Mouse (Mus musculus) myocyte (in vitro differentiated cells): ENCODE measurements at regions not wholly inside any gene's neighbourhood (a gene's known extent, or its start where the extent isn't known, plus 50 kb on each side); places are given as distances from the start of the nearest gene placed in this dataset.
A peak's percentile ranks its signal among the peaks of the same experiment; 100 is the strongest.

Experiments
- H3K27me3 ChIP-seq: one replicate; pipeline ENCODE4 v1.6.1; 2011; ENCODE audit not compliant: control insufficient read depth, insufficient read depth, insufficient read length
- H3K36me3 ChIP-seq: one replicate; pipeline ENCODE4 v1.6.1; 2011; ENCODE audit not compliant: control insufficient read depth, insufficient read depth
- H3K4me2 ChIP-seq: one replicate; pipeline ENCODE4 v1.6.1; 2011; ENCODE audit warnings: low read depth, control low read depth
- H3K4me3 ChIP-seq: one replicate; pipeline ENCODE4 v1.5.1; 2011; ENCODE audit warnings: mild to moderate bottlenecking, control low read depth, moderate library complexity
- H3K79me2 ChIP-seq: one replicate; pipeline ENCODE4 v1.6.1; 2011; ENCODE audit not compliant: control insufficient read depth, insufficient read depth
- H3ac ChIP-seq: one replicate; pipeline ENCODE4 v1.6.1; 2011; ENCODE audit not compliant: control insufficient read depth, insufficient read length
- CEBPB ChIP-seq: IDR thresholded peaks from 2 replicates; pipeline ENCODE4 v1.6.1; 2011; ENCODE audit warnings: mild to moderate bottlenecking, moderate library complexity; ENCODE audit not compliant: poor library complexity, insufficient read depth, severe bottlenecking
- E2F4 ChIP-seq: IDR thresholded peaks from one replicate; pipeline ENCODE4 v1.6.1; 2011; ENCODE audit warnings: mild to moderate bottlenecking, control low read depth, moderate library complexity; ENCODE audit not compliant: insufficient read depth
- MAX ChIP-seq: IDR thresholded peaks from one replicate; pipeline ENCODE4 v1.6.1; 2011; ENCODE audit warnings: low read depth, mild to moderate bottlenecking, control low read depth
- MYOD1 ChIP-seq, 3 experiments: IDR thresholded peaks; one replicate each; pipeline ENCODE4 v1.6.1; 2011; ENCODE audit warnings: control low read depth in 2 of 3, low read depth in 2 of 3, mild to moderate bottlenecking in 2 of 3, moderate library complexity in 1 of 3; ENCODE audit not compliant: insufficient read length in 2 of 3, control insufficient read depth in 1 of 3
- MYOG ChIP-seq, 3 experiments: IDR thresholded peaks; one replicate each; pipeline ENCODE4 v1.6.1; 2011; ENCODE audit warnings: control low read depth in 2 of 3, low read depth in 2 of 3, mild to moderate bottlenecking in 2 of 3; ENCODE audit not compliant: insufficient read length in 2 of 3, control insufficient read depth in 1 of 3, insufficient read depth in 1 of 3
- POLR2A ChIP-seq: IDR thresholded peaks from one replicate; pipeline ENCODE4 v1.6.1; 2011; ENCODE audit warnings: low read depth, mild to moderate bottlenecking, control low read depth, moderate library complexity; ENCODE audit not compliant: insufficient read length
- POLR2AphosphoS2 ChIP-seq: IDR thresholded peaks from one replicate; pipeline ENCODE4 v1.6.1; 2011; ENCODE audit warnings: low read depth, control low read depth; ENCODE audit not compliant: insufficient read length
- REST ChIP-seq: IDR thresholded peaks from one replicate; pipeline ENCODE4 v1.6.1; 2011; ENCODE audit warnings: mild to moderate bottlenecking, control low read depth, moderate library complexity; ENCODE audit not compliant: insufficient read depth, insufficient read length
- SRF ChIP-seq: IDR thresholded peaks from one replicate; pipeline ENCODE4 v1.6.1; 2011; ENCODE audit warnings: low read depth; ENCODE audit not compliant: control insufficient read depth, insufficient read length
- TCF12 ChIP-seq: IDR thresholded peaks from one replicate; pipeline ENCODE4 v1.6.1; 2011; ENCODE audit warnings: mild to moderate bottlenecking, control low read depth; ENCODE audit not compliant: poor library complexity, insufficient read depth, severe bottlenecking
- TCF3 ChIP-seq: IDR thresholded peaks from one replicate; pipeline ENCODE4 v1.6.1; 2011; ENCODE audit warnings: low read depth, control low read depth; ENCODE audit not compliant: insufficient read length
- USF1 ChIP-seq: IDR thresholded peaks from one replicate; pipeline ENCODE4 v1.6.1; 2011; ENCODE audit warnings: low read depth, mild to moderate bottlenecking, control low read depth, moderate library complexity

DNA sequence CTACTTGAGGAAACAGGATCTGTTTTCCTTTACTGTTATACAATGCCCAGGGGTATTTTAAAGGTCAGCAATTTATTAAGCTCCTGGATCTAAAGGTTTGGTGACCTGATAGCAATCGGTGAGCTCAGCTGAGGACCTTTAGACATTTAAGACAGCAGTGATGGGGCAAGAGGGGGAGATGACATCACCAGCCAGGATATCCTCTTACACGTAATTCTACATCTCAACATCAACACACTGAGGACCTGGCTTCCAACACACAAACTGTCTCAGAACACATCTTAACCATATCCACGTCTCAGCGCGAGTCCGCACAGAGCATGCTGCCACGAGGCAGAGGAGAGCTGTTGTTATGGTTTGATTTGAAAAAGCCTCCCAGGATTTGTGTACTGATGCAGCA is 69.2 kb downstream of the Nhlrc3 start:
- H3K4me2 ChIP-seq: no peak overlapping the region
- H3K36me3 ChIP-seq: no peaks in the 10 kb centered on the region
- no peaks in the 10 kb centered on the region for H3K27me3 ChIP-seq
- no peak overlapping the region for H3ac ChIP-seq
- no peak overlapping the region for H3K4me3 ChIP-seq
- TF ChIP-seq MAX (no peak), TCF12 (no peak), MYOD1 (IDR thresholded peaks at IDR 0.05; ENCODE audit: control insufficient read depth in 1 of 3, insufficient read length in 2 of 3, low read depth in 2 of 3) (no peak), MYOG (IDR thresholded peaks at IDR 0.05; ENCODE audit: control insufficient read depth in 1 of 3, insufficient read depth in 1 of 3, insufficient read length in 2 of 3, low read depth in 2 of 3) (no peak), CEBPB (no peak), USF1 (no peak), POLR2A (no peak), TCF3 (no peak), POLR2AphosphoS2 (no peak), REST (no peak), SRF (no peak), E2F4 (no peak)
- no peaks in the 10 kb centered on the region for H3K79me2 ChIP-seq

- Histone ChIP-seq H3ac (no peak overlapping the region), H3K36me3 (no peaks in the 10 kb centered on the region), H3K4me3 (no peak overlapping the region), H3K79me2 (no peaks in the 10 kb centered on the region), H3K4me2 (no peak overlapping the region), H3K27me3 (no peaks in the 10 kb centered on the region)
- TF ChIP-seq TCF12 (no peak), MAX (no peak), TCF3 (no peak), POLR2AphosphoS2 (no peak), USF1 (no peak), MYOG (IDR thresholded peaks at IDR 0.05; ENCODE audit: control insufficient read depth in 1 of 3, insufficient read depth in 1 of 3, insufficient read length in 2 of 3, low read depth in 2 of 3) (no peak), POLR2A (no peak), E2F4 (no peak), CEBPB (no peak), REST (no peak), MYOD1 (IDR thresholded peaks at IDR 0.05; ENCODE audit: control insufficient read depth in 1 of 3, insufficient read length in 2 of 3, low read depth in 2 of 3) (no peak), SRF (no peak)
Measured at GRCm38 (mm10) chr3:53381704-53382581, 81.2 kb downstream of the Nhlrc3 start.

DNA sequence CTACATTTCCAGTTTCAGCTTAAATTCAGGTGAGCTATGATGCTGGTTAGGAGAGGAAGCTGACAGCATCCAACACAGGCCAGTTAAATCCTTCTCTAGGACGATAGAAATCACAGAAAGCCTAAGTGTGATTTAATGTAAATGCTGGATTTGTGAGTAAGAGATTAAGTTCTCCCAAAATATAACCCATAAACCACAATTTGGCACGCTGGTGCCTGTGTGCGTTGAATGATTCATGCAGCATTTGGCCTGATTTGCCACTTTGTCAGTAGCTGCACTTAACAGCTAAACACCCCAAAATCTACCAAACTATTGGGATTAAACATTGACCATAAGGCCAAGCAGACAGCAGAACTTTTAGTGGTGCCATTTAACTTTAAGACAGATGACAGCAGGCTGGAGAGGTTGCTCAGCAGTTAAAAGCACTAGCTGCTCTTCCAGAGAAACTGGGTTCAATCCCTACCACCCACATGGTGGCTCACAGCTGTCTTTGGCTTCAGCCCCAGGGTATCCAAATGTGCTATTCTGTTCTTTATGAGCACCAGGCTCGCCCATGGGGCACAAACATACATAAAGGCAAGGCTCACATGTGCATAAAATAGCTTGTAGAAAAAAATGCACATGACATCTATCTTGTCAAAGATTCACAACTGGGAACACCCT is 83.5 kb downstream of the Nhlrc3 start:
- Histone ChIP-seq H3K36me3 (no peaks in the 10 kb centered on the region), H3K27me3 (no peaks in the 10 kb centered on the region), H3K4me3 (no peak overlapping the region), H3K79me2 (no peaks in the 10 kb centered on the region), H3K4me2 (peak overlapping the region; percentile 27), H3ac (no peak overlapping the region)
- TF ChIP-seq TCF3: no peak
- TF ChIP-seq TCF12: no peak
- no peak for TF ChIP-seq POLR2A
- TF ChIP-seq POLR2AphosphoS2: no peak
- TF ChIP-seq CEBPB: no peak
- TF ChIP-seq USF1: no peak
- TF ChIP-seq MYOD1 (IDR thresholded peaks at IDR 0.05; ENCODE audit: control insufficient read depth in 1 of 3, insufficient read length in 2 of 3, low read depth in 2 of 3): no peak
- TF ChIP-seq SRF: no peak
- no peak for TF ChIP-seq E2F4
- no peak for TF ChIP-seq MYOG (IDR thresholded peaks at IDR 0.05; ENCODE audit: control insufficient read depth in 1 of 3, insufficient read depth in 1 of 3, insufficient read length in 2 of 3, low read depth in 2 of 3)
- no peak for TF ChIP-seq REST
- no peak for TF ChIP-seq MAX

DNA sequence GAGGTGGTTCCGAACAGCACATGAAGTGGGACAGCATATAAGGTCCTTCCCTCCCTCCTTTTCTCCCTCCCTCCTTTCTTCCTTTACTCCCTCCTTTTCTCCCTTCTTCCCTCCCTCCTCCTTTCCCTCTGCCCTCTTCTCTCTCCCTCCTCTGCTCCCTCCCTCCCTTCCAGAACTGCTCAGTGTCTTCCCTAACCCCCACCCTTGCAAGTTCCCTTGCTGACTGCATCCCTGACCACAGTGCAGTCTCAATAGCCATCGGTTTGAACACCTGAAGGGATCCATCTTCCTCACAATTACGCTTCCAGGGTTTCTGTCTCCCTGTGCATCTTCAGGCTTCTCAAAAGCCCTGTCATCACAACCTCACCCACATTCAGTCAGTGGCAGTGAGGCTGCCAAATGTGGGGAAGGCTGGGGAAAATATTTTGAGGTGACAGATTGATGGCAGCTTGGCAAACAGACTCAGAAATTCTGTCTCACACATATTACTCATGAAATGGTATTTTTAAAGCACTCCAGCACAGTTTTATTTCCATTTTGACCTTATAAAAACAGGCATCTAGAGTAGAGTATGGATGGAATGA is 86.2 kb downstream of the Nhlrc3 start:
- Histone ChIP-seq H3K4me2 (peak overlapping the region; percentile 25), H3K27me3 (no peaks in the 10 kb centered on the region), H3ac (no peak overlapping the region), H3K36me3 (no peaks in the 10 kb centered on the region), H3K79me2 (no peaks in the 10 kb centered on the region), H3K4me3 (no peak overlapping the region)
- TF ChIP-seq USF1 (no peak), MYOG (IDR thresholded peaks at IDR 0.05; ENCODE audit: control insufficient read depth in 1 of 3, insufficient read depth in 1 of 3, insufficient read length in 2 of 3, low read depth in 2 of 3) (no peak), TCF12 (no peak), REST (no peak), SRF (no peak), POLR2AphosphoS2 (no peak), E2F4 (no peak)
